Mouse (Mus musculus) embryonic facial prominence, embryonic 14.5 days (tissue): ENCODE results near the gene Tpst1. TPM values are rescaled to one million over a fixed set of nuclear protein-coding genes. Genes with fewer than 3 reads are reported as not detected.
A peak's percentile ranks its signal among the peaks of the same experiment; 100 is the strongest.

ENCODE experiments used
- ATAC-seq: fragments of 200-750 bp; cut with Nextera tagmentation; 2 replicates; pipeline ENCODE4 v1.8.0; 2017; ENCODE audit warnings: low read depth, moderate number of reproducible peaks, moderate TSS enrichment
- DNase-seq: peaks from one replicate; pipeline ENCODE4 v3.0.0-alpha.2; 2015; ENCODE audit warnings: low spot score
- H3K27ac ChIP-seq: fragments of 300-500 bp; sonication (generic); replicated peaks from 2 replicates; pipeline ENCODE4 v1.5.1; 2014; ENCODE audit warnings: low read depth, mild to moderate bottlenecking, low read length, moderate library complexity
- H3K27me3 ChIP-seq: fragments of 300-500 bp; sonication (generic); replicated peaks from 2 replicates; pipeline ENCODE4 v1.6.1; 2014; ENCODE audit warnings: low read length; ENCODE audit not compliant: control insufficient read depth, insufficient read depth
- H3K36me3 ChIP-seq: fragments of 300-500 bp; sonication (generic); 2 replicates; pipeline ENCODE4 v1.6.1; 2014; ENCODE audit warnings: low read length, mixed read lengths; ENCODE audit not compliant: control insufficient read depth, insufficient read depth
- H3K4me1 ChIP-seq: fragments of 300-500 bp; sonication (generic); 2 replicates; pipeline ENCODE4 v1.6.1; 2014; ENCODE audit warnings: antibody characterized with exemption, low read length; ENCODE audit not compliant: control insufficient read depth, insufficient read depth
- H3K4me2 ChIP-seq: fragments of 300-500 bp; sonication (generic); 2 replicates; pipeline ENCODE4 v1.6.1; 2014; ENCODE audit warnings: low read depth, mild to moderate bottlenecking, low read length, moderate library complexity, mixed read lengths
- H3K4me3 ChIP-seq: fragments of 300-500 bp; sonication (generic); 2 replicates; pipeline ENCODE4 v1.5.1; 2014; ENCODE audit warnings: low read depth, mild to moderate bottlenecking, low read length
- H3K9ac ChIP-seq: fragments of 300-500 bp; sonication (generic); 2 replicates; pipeline ENCODE4 v1.6.1; 2014; ENCODE audit warnings: low read depth, mild to moderate bottlenecking, low read length, moderate library complexity, mixed read lengths
- H3K9me3 ChIP-seq: fragments of 300-500 bp; sonication (generic); 2 replicates; pipeline ENCODE4 v1.6.1; 2016; ENCODE audit warnings: low read length; ENCODE audit not compliant: control insufficient read depth
- WGBS: fragments of 180-500 bp; shearing (Covaris S2); extraction: QIAGEN DNeasy Blood & Tissue Kit; methylation state at CpG from one replicate; pipeline ENCODE4 v1.1.7; 2014; 5-methylcytosine and 5-hydroxymethylcytosine counted together
- polyA plus RNA-seq: library from polyadenylated mRNA; unstranded; fragments of >200 nt; fragmentation: Nextera tagmentation; extraction: Ambion mirVana; gene quantifications from 2 replicates; pipeline ENCODE4 v1.2.1, GENCODE M21; 2014

The Tpst1 gene
- polyA plus RNA-seq, 1 experiment from 2014 or later = 94.0 TPM

DNA sequence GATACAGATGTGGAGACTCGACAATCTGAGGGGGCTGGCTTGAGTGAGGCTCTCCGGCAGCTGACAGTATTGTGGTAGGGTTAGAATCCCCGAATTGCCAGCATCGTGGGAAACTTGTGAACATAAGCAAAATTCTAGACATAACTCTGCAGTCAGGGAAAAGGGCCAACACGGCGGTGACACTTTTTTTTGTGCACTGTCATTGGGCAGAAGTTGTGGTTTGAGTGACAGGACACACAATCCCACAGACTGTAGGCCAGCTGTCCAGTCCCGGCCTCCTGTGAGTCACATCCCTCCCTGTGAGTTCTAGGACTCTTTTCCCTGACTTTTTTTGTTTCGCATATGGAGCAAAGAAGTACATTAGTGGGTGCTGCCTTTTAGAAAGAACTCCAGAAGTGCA is 72.8 kb downstream of the Tpst1 start:
- H3K27ac ChIP-seq = no peak overlapping the region
- peaks cover 15% of the 10 kb centered on the region for H3K36me3 ChIP-seq
- H3K27me3 ChIP-seq = no peaks in the 10 kb centered on the region
- ATAC-seq = no peak
- H3K9me3 ChIP-seq = no peaks in the 10 kb centered on the region
- peaks cover 13% of the 10 kb centered on the region for H3K4me1 ChIP-seq
- H3K9ac ChIP-seq = no peak overlapping the region
- H3K4me2 ChIP-seq = peak overlapping the region; percentile 78
- no peak overlapping the region; the same call in 1 of the 2 replicates for H3K4me3 ChIP-seq
- DNase-seq = no peak
- 82% methylated on average over 8 of the region's 8 CpGs for WGBS

DNA sequence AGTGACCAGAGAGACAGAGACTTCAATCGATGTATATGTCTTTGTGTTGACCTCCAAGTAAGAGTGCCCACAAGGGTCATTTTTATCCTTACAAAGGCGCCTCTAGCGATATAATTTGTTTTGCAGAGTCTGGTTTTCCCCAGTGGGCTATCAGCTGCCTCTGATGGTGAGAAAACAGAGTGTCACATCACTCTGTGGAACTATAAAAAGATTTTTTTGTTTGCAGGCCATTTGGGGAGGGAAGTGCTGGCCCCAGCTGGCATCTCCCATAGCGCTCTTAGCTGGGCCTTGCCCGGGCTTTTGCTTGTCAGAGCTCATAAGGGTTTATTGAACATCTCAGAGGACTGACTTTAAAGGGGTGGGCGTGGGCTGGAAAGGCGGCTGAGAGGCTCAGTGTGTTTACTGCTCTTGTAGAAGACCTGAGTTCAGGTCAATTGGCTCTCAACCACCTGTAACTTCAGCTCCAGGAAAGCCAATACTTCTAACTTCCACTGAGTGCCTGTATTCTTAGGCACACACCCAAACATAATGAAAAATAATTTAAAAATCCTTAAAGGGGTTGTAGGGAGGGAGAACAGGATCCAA is 76.7 kb downstream of the Tpst1 start:
- Histone ChIP-seq H3K9me3 (no peaks in the 10 kb centered on the region), H3K4me3 (no peak overlapping the region), H3K4me2 (no peak overlapping the region), H3K27me3 (no peaks in the 10 kb centered on the region), H3K36me3 (peaks cover 42% of the 10 kb centered on the region), H3K4me1 (peaks cover 6% of the 10 kb centered on the region; the same call in 1 of the 2 replicates), H3K9ac (no peak overlapping the region), H3K27ac (no peak overlapping the region)
- 66% methylated on average over 7 of the region's 7 CpGs for WGBS
- DNase-seq (no peak), ATAC-seq (no peak)

DNA sequence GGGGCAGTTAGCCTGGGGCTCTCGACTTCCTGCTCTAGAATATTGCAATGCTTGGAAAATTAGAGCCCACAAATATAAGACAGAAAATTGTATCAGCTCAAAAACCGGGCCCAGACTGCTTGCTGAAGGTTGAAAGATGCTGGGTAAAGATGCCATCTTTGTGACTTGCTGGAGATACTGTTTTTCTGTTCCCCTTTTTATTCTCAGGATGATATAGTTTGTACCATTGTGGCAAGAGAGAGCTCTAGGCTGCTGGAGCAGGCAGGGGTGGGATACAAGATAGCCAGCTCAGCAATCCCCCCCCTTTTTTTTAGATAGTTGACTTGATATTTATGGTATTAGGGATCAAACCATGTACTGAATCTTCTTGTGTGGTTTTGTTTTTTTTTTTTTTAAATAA is 81.2 kb downstream of the Tpst1 start:
- DNase-seq (no peak), ATAC-seq (no peak)
- Histone ChIP-seq H3K9ac (no peak overlapping the region), H3K27me3 (no peaks in the 10 kb centered on the region), H3K36me3 (peaks cover 45% of the 10 kb centered on the region), H3K4me1 (no peaks in the 10 kb centered on the region), H3K4me3 (no peak overlapping the region), H3K4me2 (no peak overlapping the region), H3K9me3 (no peaks in the 10 kb centered on the region), H3K27ac (no peak overlapping the region)
- 86% methylated on average over 2 of the region's 2 CpGs for WGBS

DNA sequence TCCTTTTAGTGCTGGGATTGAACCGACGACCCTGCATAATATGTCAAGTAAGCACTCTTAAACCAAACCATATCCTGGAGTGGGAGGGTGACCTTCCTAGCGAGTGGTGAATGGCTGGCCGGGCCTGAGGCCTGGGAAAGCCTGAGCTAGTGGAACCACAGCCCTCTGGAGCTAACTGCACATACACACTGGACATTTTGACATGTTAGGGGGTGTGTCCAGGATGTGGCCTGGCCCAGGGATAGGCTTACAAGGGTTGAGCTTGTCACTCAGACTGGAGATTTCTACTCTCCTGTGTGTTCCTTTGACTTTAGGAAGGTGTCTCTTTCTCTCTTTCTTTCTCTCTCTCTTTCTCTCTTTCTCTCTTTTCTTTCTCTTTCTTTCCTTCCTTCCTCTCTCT is 85.4 kb downstream of the Tpst1 start:
- no peak overlapping the region for H3K27ac ChIP-seq
- no peak overlapping the region for H3K4me3 ChIP-seq
- no peaks in the 10 kb centered on the region for H3K27me3 ChIP-seq
- H3K9ac ChIP-seq = no peak overlapping the region
- no peaks in the 10 kb centered on the region for H3K4me1 ChIP-seq
- peaks cover 10% of the 10 kb centered on the region; the same call in 1 of the 2 replicates for H3K36me3 ChIP-seq
- 79% methylated on average over 4 of the region's 4 CpGs for WGBS
- no peak for DNase-seq
- H3K9me3 ChIP-seq = no peaks in the 10 kb centered on the region
- H3K4me2 ChIP-seq = no peak overlapping the region
- ATAC-seq = no peak

DNA sequence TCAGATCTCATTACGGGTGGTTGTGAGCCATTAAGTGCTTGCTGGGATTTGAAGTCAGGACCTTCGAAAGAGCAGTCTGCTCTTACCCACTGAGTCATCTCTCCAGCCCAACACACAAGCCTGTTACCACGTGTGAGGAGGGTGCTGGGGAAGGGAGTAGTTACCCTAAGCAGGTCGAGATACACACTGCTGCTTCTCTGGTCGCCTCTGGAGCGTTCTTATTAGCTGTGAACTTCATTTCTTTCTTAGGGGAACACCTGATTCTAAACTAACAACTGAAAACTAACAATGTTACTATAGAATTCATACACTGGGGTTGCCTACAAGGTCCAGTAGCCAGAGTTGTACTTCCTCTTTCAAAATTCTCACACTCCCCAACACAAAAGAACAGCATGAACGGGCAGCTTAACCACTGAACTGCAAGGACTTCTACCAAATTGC is 86.7 kb downstream of the Tpst1 start:
- no peak for ATAC-seq
- Histone ChIP-seq H3K36me3 (peaks cover 7% of the 10 kb centered on the region; the same call in 1 of the 2 replicates), H3K27me3 (no peaks in the 10 kb centered on the region), H3K4me3 (no peak overlapping the region), H3K27ac (no peak overlapping the region), H3K9me3 (no peaks in the 10 kb centered on the region), H3K9ac (no peak overlapping the region), H3K4me2 (no peak overlapping the region), H3K4me1 (no peaks in the 10 kb centered on the region)
- WGBS = 64% methylated on average over 7 of the region's 7 CpGs
- no peak for DNase-seq

DNA sequence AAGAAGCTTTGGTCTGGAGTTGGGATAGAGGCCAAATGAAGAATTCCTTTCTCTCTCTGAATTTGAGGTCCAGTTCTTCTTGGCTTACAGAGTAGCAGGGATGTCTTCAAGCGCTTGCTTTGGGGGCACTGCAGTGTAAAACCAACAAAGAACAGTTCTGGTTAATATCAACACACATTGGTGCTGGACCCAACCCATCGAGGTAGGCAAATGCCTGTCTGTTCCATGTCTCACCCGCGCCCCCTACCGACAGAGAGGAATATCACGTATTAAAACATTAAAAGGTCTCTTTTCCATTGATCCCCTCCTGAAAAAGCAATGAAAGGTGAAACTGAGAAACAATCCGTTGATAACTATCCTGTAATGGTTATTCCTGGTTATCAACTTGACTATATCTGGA is 90.5 kb downstream of the Tpst1 start:
- Histone ChIP-seq H3K9ac (no peak overlapping the region), H3K4me1 (no peaks in the 10 kb centered on the region), H3K27me3 (no peaks in the 10 kb centered on the region), H3K36me3 (no peaks in the 10 kb centered on the region), H3K27ac (no peak overlapping the region), H3K4me2 (no peak overlapping the region), H3K9me3 (no peaks in the 10 kb centered on the region), H3K4me3 (no peak overlapping the region)
- WGBS = 7% methylated on average over 7 of the region's 7 CpGs
- peak; percentile 85 for DNase-seq
- 0 out of 2 replicates have a peak, but pooled peaks have one; percentile 41 for ATAC-seq

DNA sequence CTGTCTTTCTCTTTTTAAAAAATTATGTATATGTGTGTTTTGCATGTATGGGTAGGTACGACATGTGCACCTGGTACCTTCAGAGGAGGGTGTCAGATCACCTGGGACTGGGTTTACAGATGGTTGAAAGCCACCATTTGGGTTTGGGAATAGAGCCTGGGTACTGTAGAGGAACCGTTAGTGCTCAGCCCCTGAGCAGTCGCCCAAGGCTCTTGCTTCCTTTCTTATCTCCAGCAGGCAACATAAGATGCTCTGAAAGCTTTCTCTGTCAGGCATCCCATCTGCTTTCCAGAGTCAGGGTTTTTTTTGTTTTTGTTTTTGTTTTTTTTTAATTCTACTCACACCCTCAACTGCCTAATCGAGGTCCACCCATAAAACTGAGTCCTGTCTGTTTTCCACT is 92.1 kb downstream of the Tpst1 start:
- Histone ChIP-seq H3K4me2 (no peak overlapping the region), H3K9me3 (no peaks in the 10 kb centered on the region)
- 66% methylated on average over 4 of the region's 4 CpGs for WGBS

DNA sequence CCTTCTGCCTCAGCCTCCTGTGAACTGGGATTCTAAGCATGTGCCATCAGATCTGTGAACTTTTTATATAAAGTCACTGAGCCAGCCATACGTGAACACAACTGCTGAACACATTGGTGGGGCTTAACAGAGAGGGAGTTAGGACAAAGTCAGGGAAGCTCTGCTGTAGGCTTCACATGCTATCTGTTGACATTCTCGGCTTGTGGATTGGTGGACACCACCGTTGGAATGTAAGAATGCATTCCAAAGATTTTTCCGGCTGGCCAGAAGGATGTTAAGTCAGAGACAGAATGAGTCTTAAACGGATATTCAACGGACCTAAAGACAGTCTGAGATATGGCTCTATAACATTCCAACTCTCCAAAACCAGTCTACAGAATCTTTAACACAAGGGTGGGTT is 96.0 kb downstream of the Tpst1 start:
- Histone ChIP-seq H3K4me3 (no peak overlapping the region), H3K9ac (no peak overlapping the region), H3K36me3 (no peaks in the 10 kb centered on the region), H3K4me2 (no peak overlapping the region), H3K27ac (no peak overlapping the region), H3K27me3 (no peaks in the 10 kb centered on the region), H3K9me3 (no peaks in the 10 kb centered on the region), H3K4me1 (peaks cover 12% of the 10 kb centered on the region)
- DNase-seq = no peak
- WGBS = 50% methylated on average over 6 of the region's 6 CpGs
- ATAC-seq = no peak

More for the DNA sequence above, 92.1 kb downstream of the Tpst1 start:
- no peak for DNase-seq
- ATAC-seq = no peak
- Histone ChIP-seq H3K27me3 (no peaks in the 10 kb centered on the region), H3K36me3 (no peaks in the 10 kb centered on the region), H3K9ac (no peak overlapping the region), H3K27ac (no peak overlapping the region), H3K4me1 (no peaks in the 10 kb centered on the region), H3K4me3 (no peak overlapping the region)
